In the genomic region with DNA sequence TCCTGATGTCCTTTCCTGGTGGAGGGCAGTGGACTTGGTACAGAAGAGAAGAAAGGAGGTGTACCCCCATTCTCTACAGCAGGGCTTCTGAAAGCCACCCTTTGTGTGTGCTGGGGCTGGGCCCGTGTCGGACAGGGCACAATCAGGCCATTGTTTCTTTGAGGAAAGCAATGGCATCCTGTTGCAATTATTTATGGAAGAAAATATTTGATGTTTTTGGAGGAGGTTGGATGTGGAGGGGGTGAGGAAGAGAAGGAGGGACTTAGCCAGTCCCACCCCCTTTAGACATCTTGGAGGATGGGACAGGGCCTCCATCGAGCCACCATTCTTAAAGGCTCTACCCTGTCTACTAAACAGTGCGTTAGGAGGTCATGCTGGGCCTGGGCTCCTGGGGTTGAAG, we compare ENCODE assay signal across 17 mouse cellular contexts.
DNase-seq lines count a peak whose midpoint lies in the region; ATAC-seq and TF ChIP-seq lines count a peak whose summit lies in the region.
"Had no signal": no experiment of that assay in that cellular context is flagged by ENCODE, and none has a peak within 500 bp of the region (broad histone marks: within the 10 kb centered on the region; RNA-seq: fewer than 3 reads in every experiment).

No protein-coding gene starts in this region.

- no peak for TF ChIP-seq CTCF in cerebellum, adult 2 months (IDR thresholded peaks at IDR 0.05; ENCODE audit: borderline replicate concordance, insufficient read depth, low read depth, low read length)

- TF ChIP-seq POLR2A in cerebellum, adult 2 months (IDR thresholded peaks at IDR 0.05; ENCODE audit: borderline replicate concordance, insufficient read depth, low read length) = no peak

- peaks cover 7% of the 10 kb centered on the region; the same call in 1 of the 2 replicates for H3K36me3 ChIP-seq in kidney, embryonic 15.5 days
- no peaks in the 10 kb centered on the region for H3K36me3 ChIP-seq in midbrain, embryonic 16.5 days (ENCODE audit: control insufficient read depth, insufficient read depth, low read length)
- H3K36me3 ChIP-seq in midbrain, embryonic 11.5 days (ENCODE audit: control insufficient read depth, insufficient read depth, low read length) = no peaks in the 10 kb centered on the region
- H3K36me3 ChIP-seq: liver, embryonic 12.5 days had no signal

- ATAC-seq in kidney, embryonic 15.5 days (replicated peaks; ENCODE audit: low FRiP score) = peak; percentile 38; the same call in 1 of the 2 replicates
- ATAC-seq in midbrain, embryonic 16.5 days = peak; percentile 53; the same call in 1 of the 2 replicates
- no peak for ATAC-seq in midbrain, embryonic 11.5 days (ENCODE audit: low FRiP score)
- ATAC-seq: forebrain, embryonic 16.5 days; liver, embryonic 12.5 days had no signal

- no peak overlapping the region for H3K4me2 ChIP-seq in kidney, embryonic 15.5 days
- H3K4me2 ChIP-seq in midbrain, embryonic 16.5 days (ENCODE audit: low read length) = no peak overlapping the region
- no peak overlapping the region for H3K4me2 ChIP-seq in midbrain, embryonic 11.5 days
- H3K4me2 ChIP-seq: liver, embryonic 12.5 days had no signal

- WGBS in cerebellum, adult 2 months = 49% methylated on average over 4 of the region's 4 CpGs
- 70% methylated on average over 4 of the region's 4 CpGs for WGBS in kidney, embryonic 15.5 days
- WGBS in midbrain, embryonic 16.5 days = 56% methylated on average over 4 of the region's 4 CpGs
- WGBS in midbrain, embryonic 11.5 days = 76% methylated on average over 4 of the region's 4 CpGs

- no peak overlapping the region for H3K4me3 ChIP-seq in cerebellum, adult 2 months (replicated peaks; ENCODE audit: insufficient read depth, low read depth, low read length)
- H3K4me3 ChIP-seq in kidney, embryonic 15.5 days (replicated peaks) = no peak overlapping the region
- H3K4me3 ChIP-seq in midbrain, embryonic 16.5 days (ENCODE audit: low read depth, low read length) = no peak overlapping the region
- H3K4me3 ChIP-seq in midbrain, embryonic 11.5 days (ENCODE audit: low read depth, low read length) = no peak overlapping the region
- H3K4me3 ChIP-seq: erythroblast, embryonic 14.5 days; liver, embryonic 12.5 days; midbrain, embryonic 10.5 days had no signal

- H3K27ac ChIP-seq in cerebellum, adult 2 months (ENCODE audit: insufficient read depth, low read length) = peak overlapping the region; percentile 33; the same call in 1 of the 2 replicates
- peak overlapping the region; percentile 49 for H3K27ac ChIP-seq in kidney, embryonic 15.5 days
- H3K27ac ChIP-seq in midbrain, embryonic 16.5 days (ENCODE audit: low read length) = no peak overlapping the region
- no peak overlapping the region for H3K27ac ChIP-seq in midbrain, embryonic 11.5 days (ENCODE audit: low read depth, low read length)
- H3K27ac ChIP-seq: liver, embryonic 12.5 days; midbrain, embryonic 10.5 days had no signal

- no peaks in the 10 kb centered on the region for H3K9me3 ChIP-seq in kidney, embryonic 15.5 days (replicated peaks)
- H3K9me3 ChIP-seq in midbrain, embryonic 16.5 days (replicated peaks; ENCODE audit: control insufficient read depth, low read length, poor library complexity, severe bottlenecking) = no peaks in the 10 kb centered on the region
- H3K9me3 ChIP-seq in midbrain, embryonic 11.5 days (ENCODE audit: control insufficient read depth, low read length) = no peaks in the 10 kb centered on the region
- H3K9me3 ChIP-seq: liver, embryonic 12.5 days; midbrain, embryonic 10.5 days had no signal

- DNase-seq in cerebellum, adult 2 months = no peak
- no peak for DNase-seq in cerebellum, adult 11-12 months
- DNase-seq in kidney, postnatal 36 days = no peak
- DNase-seq in midbrain, embryonic 11.5 days (ENCODE audit: low spot score, missing footprints) = no peak
- no peak for DNase-seq in testis, postnatal 14 days (ENCODE audit: low spot score)
- no peak for DNase-seq in gastrocnemius, postnatal 10 days
- DNase-seq: adrenal gland, postnatal 14 days; cerebellum, adult 9-11 months; gastrocnemius, postnatal 14 days; heart, postnatal 4 days; lung, postnatal 36 days had no signal

- H3K9ac ChIP-seq in kidney, embryonic 15.5 days = no peak overlapping the region
- no peak overlapping the region for H3K9ac ChIP-seq in midbrain, embryonic 16.5 days (ENCODE audit: low read depth, low read length)
- H3K9ac ChIP-seq in midbrain, embryonic 11.5 days (ENCODE audit: low read length) = no peak overlapping the region
- H3K9ac ChIP-seq: liver, embryonic 12.5 days had no signal

- no peaks in the 10 kb centered on the region for H3K27me3 ChIP-seq in cerebellum, adult 2 months (ENCODE audit: control insufficient read depth, insufficient read depth, low read length)
- no peaks in the 10 kb centered on the region for H3K27me3 ChIP-seq in kidney, embryonic 15.5 days
- H3K27me3 ChIP-seq in midbrain, embryonic 16.5 days (ENCODE audit: control insufficient read depth, insufficient read depth, low read depth, low read length) = no peaks in the 10 kb centered on the region
- H3K27me3 ChIP-seq in midbrain, embryonic 11.5 days (ENCODE audit: control insufficient read depth, insufficient read depth, low read length) = no peaks in the 10 kb centered on the region

- H3K4me1 ChIP-seq in cerebellum, adult 2 months (ENCODE audit: control insufficient read depth, insufficient read depth, low read length) = peaks cover 4% of the 10 kb centered on the region; the same call in 1 of the 2 replicates
- H3K4me1 ChIP-seq in kidney, embryonic 15.5 days = peaks cover 45% of the 10 kb centered on the region
- H3K4me1 ChIP-seq in midbrain, embryonic 16.5 days (ENCODE audit: control insufficient read depth, insufficient read depth, low read length) = no peaks in the 10 kb centered on the region
- H3K4me1 ChIP-seq in midbrain, embryonic 11.5 days (ENCODE audit: control insufficient read depth, insufficient read depth, low read length) = 0 out of 2 replicates have a peak, but pooled peaks cover 2% of the 10 kb centered on the region

Comparison
In these comparisons a context has a peak if more than half of its experiments do, and no peak if none do; other contexts are left out.
1. H3K27ac ChIP-seq: peak in cerebellum, adult 2 months (single experiment) and kidney, embryonic 15.5 days (single experiment); none in midbrain, embryonic 16.5 days (single experiment) and midbrain, embryonic 11.5 days (single experiment).